Mouse (Mus musculus) lung, embryonic 14.5 days (tissue): ENCODE measurements at regions not wholly inside any gene's neighbourhood (a gene's known extent, or its start where the extent isn't known, plus 50 kb on each side); places are given as distances from the start of the nearest gene placed in this dataset.

Experiments
- ATAC-seq: fragments of 200-750 bp; cut with Nextera tagmentation; 2 replicates; pipeline ENCODE4 v1.8.0; 2017; ENCODE audit warnings: mild to moderate bottlenecking, moderate TSS enrichment, moderate library complexity; ENCODE audit not compliant: insufficient read depth
- DNase-seq: peaks from one replicate; pipeline ENCODE4 v3.0.0-alpha.2; 2015
- H3K27ac ChIP-seq: fragments of 300-500 bp; sonication (generic); 2 replicates; pipeline ENCODE4 v1.5.1; 2014; ENCODE audit warnings: low read depth, mild to moderate bottlenecking, moderate library complexity
- H3K27me3 ChIP-seq: fragments of 300-500 bp; sonication (generic); 2 replicates; pipeline ENCODE4 v1.6.1; 2014; ENCODE audit warnings: low read length, control low read depth; ENCODE audit not compliant: insufficient read depth
- H3K36me3 ChIP-seq: fragments of 300-500 bp; sonication (generic); 2 replicates; pipeline ENCODE4 v1.6.1; 2014; ENCODE audit warnings: control low read depth; ENCODE audit not compliant: insufficient read depth
- H3K4me1 ChIP-seq: fragments of 300-500 bp; sonication (generic); 2 replicates; pipeline ENCODE4 v1.6.1; 2014; ENCODE audit warnings: antibody characterized with exemption, control low read depth; ENCODE audit not compliant: insufficient read depth
- H3K4me2 ChIP-seq: fragments of 300-500 bp; sonication (generic); 2 replicates; pipeline ENCODE4 v1.6.1; 2014; ENCODE audit warnings: mild to moderate bottlenecking
- H3K4me3 ChIP-seq: fragments of 300-500 bp; sonication (generic); 2 replicates; pipeline ENCODE4 v1.5.1; 2014; ENCODE audit warnings: low read depth, low read length
- H3K9ac ChIP-seq: fragments of 300-500 bp; sonication (generic); 2 replicates; pipeline ENCODE4 v1.6.1; 2014
- H3K9me3 ChIP-seq: fragments of 300-500 bp; sonication (generic); 2 replicates; pipeline ENCODE4 v1.6.1; 2016; ENCODE audit warnings: low read depth, low read length, control low read depth
- CTCF ChIP-seq: IDR thresholded peaks from 2 replicates; pipeline ENCODE4 v1.5.1; 2016; ENCODE audit warnings: antibody characterized with exemption, low read depth
- WGBS: fragments of 180-500 bp; shearing (Covaris S2); extraction: QIAGEN DNeasy Blood & Tissue Kit; methylation state at CpG from one replicate; pipeline ENCODE4 v1.1.7; 2014; 5-methylcytosine and 5-hydroxymethylcytosine counted together

GRCm38 (mm10) chr16:93449925-93450324 is 153.9 kb downstream of the Setd4 start:
- 7% methylated on average over 3 of the region's 3 CpGs for WGBS
- no peaks in the 10 kb centered on the region for H3K36me3 ChIP-seq

GRCm38 (mm10) chr16:93448124-93448523 is 155.7 kb downstream of the Setd4 start:
- no peak overlapping the region for H3K4me3 ChIP-seq
- WGBS = 69% methylated on average over 10 of the region's 10 CpGs
- no peaks in the 10 kb centered on the region for H3K9me3 ChIP-seq
- no peak overlapping the region for H3K9ac ChIP-seq
- H3K4me1 ChIP-seq = peaks cover 4% of the 10 kb centered on the region; the same call in 1 of the 2 replicates
- ATAC-seq (no peak), DNase-seq (no peak)
- H3K36me3 ChIP-seq = no peaks in the 10 kb centered on the region
- no peaks in the 10 kb centered on the region for H3K27me3 ChIP-seq
- no peak for TF ChIP-seq CTCF
- H3K4me2 ChIP-seq = no peak overlapping the region
- H3K27ac ChIP-seq = no peak overlapping the region

More at GRCm38 (mm10) chr16:93449925-93450324, 153.9 kb downstream of the Setd4 start:
- Histone ChIP-seq H3K27me3 (no peaks in the 10 kb centered on the region), H3K4me1 (no peaks in the 10 kb centered on the region), H3K27ac (no peak overlapping the region), H3K9me3 (no peaks in the 10 kb centered on the region), H3K4me3 (no peak overlapping the region), H3K9ac (no peak overlapping the region), H3K4me2 (no peak overlapping the region)
- no peak for TF ChIP-seq CTCF
- no peak for DNase-seq
- ATAC-seq = no peak

- TF ChIP-seq CTCF = no peak
- H3K27me3 ChIP-seq = no peaks in the 10 kb centered on the region
- no peak overlapping the region for H3K9ac ChIP-seq
- DNase-seq (no peak), ATAC-seq (no peak)
- H3K27ac ChIP-seq = no peak overlapping the region
- no peak overlapping the region for H3K4me2 ChIP-seq
- H3K9me3 ChIP-seq = no peaks in the 10 kb centered on the region
- no peak overlapping the region for H3K4me3 ChIP-seq
- no peaks in the 10 kb centered on the region for H3K36me3 ChIP-seq
- peaks cover 15% of the 10 kb centered on the region for H3K4me1 ChIP-seq
- WGBS = 82% methylated on average over 5 of the region's 5 CpGs
Observed at GRCm38 (mm10) chr16:93446970-93447369, 156.9 kb downstream of the Setd4 start.

GRCm38 (mm10) chr16:93446206-93446605 is 157.7 kb downstream of the Setd4 start:
- H3K4me1 ChIP-seq = peaks cover 15% of the 10 kb centered on the region
- H3K4me3 ChIP-seq = no peak overlapping the region
- H3K9ac ChIP-seq = no peak overlapping the region
- WGBS = 50% methylated on average over 13 of the region's 13 CpGs
- DNase-seq (no peak), ATAC-seq (no peak)
- no peaks in the 10 kb centered on the region for H3K36me3 ChIP-seq
- no peaks in the 10 kb centered on the region for H3K27me3 ChIP-seq
- H3K9me3 ChIP-seq = no peaks in the 10 kb centered on the region
- H3K27ac ChIP-seq = no peak overlapping the region
- H3K4me2 ChIP-seq = no peak overlapping the region
- TF ChIP-seq CTCF = no peak

- 0 out of 2 replicates have a peak, but pooled peaks cover 4% of the 10 kb centered on the region for H3K27me3 ChIP-seq
- H3K9ac ChIP-seq = no peak overlapping the region
- H3K4me1 ChIP-seq = peaks cover 21% of the 10 kb centered on the region
- H3K27ac ChIP-seq = peak overlapping the region; percentile 44; the same call in 1 of the 2 replicates
- no peaks in the 10 kb centered on the region for H3K9me3 ChIP-seq
- ATAC-seq (peak; percentile 28; the same call in 1 of the 2 replicates), DNase-seq (peak; percentile 85)
- no peak overlapping the region for H3K4me3 ChIP-seq
- TF ChIP-seq CTCF = no peak
- H3K36me3 ChIP-seq = no peaks in the 10 kb centered on the region
- 9% methylated on average over 11 of the region's 11 CpGs for WGBS
- H3K4me2 ChIP-seq = peak overlapping the region; percentile 19
Observed at GRCm38 (mm10) chr16:93442837-93443236, 161.0 kb downstream of the Setd4 start.

- H3K9me3 ChIP-seq = no peaks in the 10 kb centered on the region
- DNase-seq (no peak), ATAC-seq (no peak)
- H3K4me1 ChIP-seq = peaks cover 14% of the 10 kb centered on the region
- H3K4me2 ChIP-seq = peak overlapping the region; percentile 35; the same call in 1 of the 2 replicates
- no peak for TF ChIP-seq CTCF
- no peaks in the 10 kb centered on the region for H3K36me3 ChIP-seq
- H3K4me3 ChIP-seq = no peak overlapping the region
- no peak overlapping the region for H3K27ac ChIP-seq
- WGBS = 13% methylated on average over 14 of the region's 14 CpGs
- no peak overlapping the region for H3K9ac ChIP-seq
- H3K27me3 ChIP-seq = 0 out of 2 replicates have a peak, but pooled peaks cover 4% of the 10 kb centered on the region
Observed at GRCm38 (mm10) chr16:93437608-93438425, 166.0 kb downstream of the Setd4 start.

- Histone ChIP-seq H3K4me2 (no peak overlapping the region), H3K27ac (no peak overlapping the region), H3K9me3 (no peaks in the 10 kb centered on the region), H3K27me3 (0 out of 2 replicates have a peak, but pooled peaks cover 4% of the 10 kb centered on the region), H3K9ac (no peak overlapping the region), H3K4me3 (no peak overlapping the region), H3K36me3 (no peaks in the 10 kb centered on the region), H3K4me1 (peaks cover 6% of the 10 kb centered on the region; the same call in 1 of the 2 replicates)
- ATAC-seq (no peak), DNase-seq (no peak)
- TF ChIP-seq CTCF = no peak
- 58% methylated on average over 3 of the region's 3 CpGs for WGBS
Observed at GRCm38 (mm10) chr16:93436732-93437131, 167.1 kb downstream of the Setd4 start.
